Mouse (Mus musculus) liver, adult 2 months (tissue): ENCODE data around the gene Gm10985.

Experiments
- CTCF ChIP-seq: fragments of 200-500 bp; IDR thresholded peaks from 2 replicates; pipeline ENCODE4 v1.5.1; 2011; ENCODE audit warnings: low read depth, low read length, control low read depth
- POLR2A ChIP-seq: fragments of 200-500 bp; IDR thresholded peaks from 2 replicates; pipeline ENCODE4 v1.6.1; 2011; ENCODE audit warnings: low read length, control low read depth; ENCODE audit not compliant: insufficient read depth; ENCODE audit errors: extremely low read depth

GRCm38 (mm10) chr3:53848262-53848661 lies 3.4 kb downstream of the Gm10985 start:
- TF ChIP-seq CTCF, result no peak
- TF ChIP-seq POLR2A, result no peak
